Mouse (Mus musculus): ENCODE data around the gene Chd2.
"Not testable (repeated sequence)": the region's sequence is repeated elsewhere in the genome, so short reads cannot be mapped to it uniquely, and the experiment has no call there.

Gene Chd2

GRCm38 (mm10) chr7:73539116-73539682 lies 2.4 kb downstream of the Chd2 start:
- DNase-seq: no peak

DNA sequence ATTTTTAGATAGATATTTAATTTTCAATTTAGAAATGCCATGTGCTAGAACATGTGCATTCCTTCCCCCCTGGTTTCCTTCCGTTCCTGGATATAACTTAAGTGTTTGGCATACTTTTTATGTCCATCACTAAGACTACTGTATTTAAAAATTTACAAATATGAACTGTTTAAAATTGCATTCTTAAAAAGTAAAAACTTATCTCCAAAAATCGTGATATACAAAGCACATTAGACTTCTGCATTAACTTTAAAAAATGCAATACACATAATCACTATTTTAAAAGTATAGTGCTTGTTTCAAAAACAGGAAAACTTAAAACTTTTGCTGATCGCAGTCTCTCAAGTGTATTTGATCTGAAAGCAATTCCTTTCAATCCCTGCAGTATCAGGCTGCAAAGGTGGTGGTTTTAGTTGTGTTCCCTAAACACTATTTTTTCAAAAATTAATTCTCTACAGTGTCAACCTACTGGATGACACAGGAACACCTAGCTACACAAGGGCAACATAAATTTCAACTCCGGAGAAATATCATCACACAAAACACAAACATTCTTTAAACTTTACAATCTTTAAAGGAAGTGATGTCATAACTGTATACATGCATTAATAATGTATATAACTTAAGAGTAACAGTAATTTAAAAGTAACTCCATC lies 3.1 kb downstream of the Chd2 start:
- DNase-seq: no peak

- DNase-seq: peak; percentile 100
These were observed 3.8 kb downstream of the Chd2 start for GRCm38 (mm10) chr7:73537634-73538423.

- no peak for DNase-seq
These were observed 4.4 kb downstream of the Chd2 start for GRCm38 (mm10) chr7:73537228-73537627.

- no peak for DNase-seq
These were observed 5.1 kb downstream of the Chd2 start for GRCm38 (mm10) chr7:73536579-73536978.

- DNase-seq: no peak
These were observed 5.8 kb downstream of the Chd2 start for GRCm38 (mm10) chr7:73535861-73536200.

- no peak for DNase-seq
These were observed 6.4 kb downstream of the Chd2 start for GRCm38 (mm10) chr7:73534937-73535860.

DNA sequence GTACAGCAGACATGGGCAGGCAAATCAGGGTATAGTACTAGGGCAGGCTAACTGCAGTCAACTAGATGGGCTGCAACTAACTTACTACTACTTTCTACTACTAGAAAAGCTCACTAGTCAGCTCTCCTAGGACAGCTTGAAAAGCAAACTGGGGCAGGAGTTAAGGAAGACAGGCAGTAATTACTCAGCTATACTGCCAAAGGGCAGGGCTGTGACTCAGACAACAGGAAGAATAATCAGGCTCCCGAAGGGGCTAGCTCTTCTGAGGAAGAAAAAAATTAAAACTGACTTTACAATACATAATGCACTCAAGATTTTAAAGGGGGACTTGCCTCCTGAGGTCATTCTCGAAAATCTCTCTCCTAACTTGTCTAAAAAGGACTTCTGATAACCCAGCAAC lies 8.2 kb downstream of the Chd2 start:
- no peak for DNase-seq

- DNase-seq: no peak
These were observed 8.7 kb downstream of the Chd2 start for GRCm38 (mm10) chr7:73532916-73533315.

DNA sequence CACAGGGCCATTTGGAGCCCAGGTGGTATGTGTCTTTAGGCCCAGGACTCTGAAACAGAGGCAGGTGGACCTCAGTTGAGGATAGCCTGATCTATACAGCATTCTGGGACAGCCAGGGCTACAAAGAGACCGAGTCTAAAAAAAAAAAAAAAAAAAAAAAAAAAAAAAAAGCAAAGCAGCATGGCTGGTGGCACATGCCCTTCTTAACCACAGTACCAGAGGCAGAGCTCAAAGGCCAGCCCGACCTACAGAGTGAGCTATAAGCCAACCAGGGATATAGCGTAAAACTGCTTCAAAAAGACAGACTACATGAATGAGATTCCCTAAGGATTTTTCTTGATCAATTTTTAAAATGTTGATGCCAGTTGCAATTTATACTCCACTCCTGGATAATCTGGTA lies 9.5 kb downstream of the Chd2 start:
- no peak for DNase-seq

- no peak for DNase-seq
These were observed 10.0 kb downstream of the Chd2 start for GRCm38 (mm10) chr7:73531506-73532093.

DNA sequence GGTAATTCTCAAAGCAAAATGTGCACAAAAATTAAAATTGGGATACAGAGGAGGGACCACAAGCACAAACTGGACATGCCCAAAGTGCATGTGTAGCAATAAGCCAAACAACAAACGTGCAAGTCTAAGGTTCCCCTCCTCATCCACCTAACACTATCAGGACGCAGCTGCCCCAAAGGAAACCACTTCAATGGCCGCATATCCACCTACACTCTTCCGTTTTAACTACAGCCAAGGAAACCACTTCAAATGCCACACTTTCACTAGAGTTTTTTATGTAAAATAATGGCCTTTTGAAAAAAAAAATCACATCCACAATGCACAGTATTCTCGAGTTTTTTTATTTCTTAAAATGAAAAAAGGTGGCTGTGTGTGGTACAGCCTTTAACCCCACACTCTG lies 10.8 kb downstream of the Chd2 start:
- DNase-seq: no peak

- no peak for DNase-seq
These were observed 11.5 kb downstream of the Chd2 start for GRCm38 (mm10) chr7:73530164-73530563.

GRCm38 (mm10) chr7:73529261-73529660 lies 12.4 kb downstream of the Chd2 start:
- DNase-seq: no peak

- DNase-seq: not testable (repeated sequence)
These were observed 13.2 kb downstream of the Chd2 start for GRCm38 (mm10) chr7:73528377-73528894.

DNA sequence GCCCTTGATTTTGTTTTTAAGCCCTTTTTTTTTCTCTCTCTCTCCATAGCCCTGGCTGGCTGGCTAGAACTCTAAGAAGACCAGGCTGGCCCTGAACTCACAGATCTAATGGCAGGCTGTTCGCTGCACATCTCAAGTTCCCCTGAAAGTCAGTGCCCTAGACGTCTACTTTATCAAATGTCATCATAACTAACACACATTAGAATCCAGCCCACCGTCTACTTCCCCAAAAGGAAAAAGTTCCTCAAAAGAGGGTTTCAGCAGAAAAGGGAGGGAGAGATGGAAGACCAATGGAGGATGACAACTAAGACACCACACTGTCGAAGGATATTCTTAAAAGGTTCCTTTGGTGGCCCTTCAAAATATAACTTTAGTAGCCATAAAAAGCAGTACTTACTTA lies 14.4 kb downstream of the Chd2 start:
- no peak for DNase-seq

DNA sequence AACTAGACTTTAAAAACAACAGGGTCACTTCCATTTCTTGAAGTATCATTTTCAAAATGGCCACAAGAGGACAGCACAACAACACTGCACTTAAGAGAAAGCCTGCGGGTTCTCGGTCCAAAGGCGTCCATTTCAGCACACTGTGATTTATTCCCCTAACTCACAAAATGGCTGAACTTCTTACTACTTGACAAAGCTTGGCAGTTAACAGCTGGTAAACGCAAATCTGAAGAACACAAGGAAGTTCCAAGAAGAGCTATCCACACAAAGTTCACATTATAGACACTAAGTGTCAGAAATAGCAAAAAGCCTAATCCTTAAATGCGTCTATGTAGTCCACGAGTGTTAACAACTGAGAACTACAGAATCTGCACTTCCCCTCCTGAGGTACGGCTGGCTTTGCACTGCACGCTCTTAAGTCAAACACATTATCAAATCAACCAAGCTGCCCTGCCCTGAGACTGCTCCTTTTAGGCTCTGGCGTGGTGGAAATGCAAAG lies 17.1 kb downstream of the Chd2 start:
- peak; percentile 54 for DNase-seq

- DNase-seq: no peak
These were observed 17.9 kb downstream of the Chd2 start for GRCm38 (mm10) chr7:73523608-73524259.

- DNase-seq: no peak
These were observed 18.4 kb downstream of the Chd2 start for GRCm38 (mm10) chr7:73523183-73523582.

- no peak for DNase-seq
These were observed 20.1 kb downstream of the Chd2 start for GRCm38 (mm10) chr7:73521277-73522193.

DNA sequence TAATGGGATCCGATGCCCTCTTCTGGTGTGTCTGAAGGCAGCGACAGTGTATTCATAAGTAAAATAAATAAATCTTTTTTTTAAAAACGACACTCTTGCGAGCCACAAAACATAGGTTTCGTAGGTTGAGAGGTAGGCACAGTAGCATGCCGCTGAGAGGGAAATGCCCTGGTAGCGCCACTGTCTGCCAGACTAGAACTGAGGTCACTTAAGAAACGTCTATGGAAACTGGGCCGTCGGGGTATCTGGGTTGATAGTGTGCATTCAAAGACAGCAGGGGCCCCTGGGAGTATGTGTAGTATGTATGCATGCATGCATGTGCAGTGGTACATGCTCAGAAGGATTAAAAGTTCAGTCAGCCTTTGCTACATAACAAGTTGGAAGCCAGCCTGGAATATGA lies 21.4 kb downstream of the Chd2 start:
- DNase-seq: no peak

All from cerebellum, adult 11-12 months (tissue).